Mouse (Mus musculus): ENCODE data around the gene Dda1.

Gene Dda1

GRCm38 (mm10) chr8:71495811-71496210 lies 26.8 kb downstream of the Dda1 start:
- DNase-seq (ENCODE audit: low spot score in 2 of 2) = no peak

GRCm38 (mm10) chr8:71496481-71496880 lies 27.5 kb downstream of the Dda1 start:
- DNase-seq (ENCODE audit: low spot score in 2 of 2) = no peak

DNA sequence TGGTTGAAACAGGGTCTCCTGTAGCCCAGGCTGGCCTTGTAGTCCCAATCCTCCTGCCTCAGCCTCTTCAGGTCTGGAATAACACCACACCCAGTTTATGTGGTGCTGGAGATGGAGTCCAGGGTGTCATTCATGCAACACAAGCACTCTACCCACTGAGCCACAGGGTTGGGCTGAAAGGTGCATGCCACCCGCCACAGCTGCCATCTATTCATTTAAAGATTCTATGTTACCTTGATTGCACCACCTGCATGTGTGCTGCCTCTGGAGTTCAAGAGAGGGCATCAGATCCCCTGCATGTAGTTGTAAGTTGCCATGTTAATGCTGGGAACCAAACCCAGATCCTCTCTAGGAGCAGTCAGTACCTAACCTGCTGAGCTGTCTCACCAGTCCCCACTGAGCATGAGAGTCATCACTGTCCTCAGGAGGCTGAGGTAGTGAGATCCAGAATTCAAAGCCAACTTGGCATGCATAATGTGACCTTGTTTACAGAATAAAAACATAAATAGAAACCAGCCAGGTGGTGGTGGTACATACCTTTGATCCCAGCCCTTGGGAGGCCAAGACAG lies 28.2 kb downstream of the Dda1 start:
- DNase-seq (ENCODE audit: low spot score in 2 of 2) = no peak

DNA sequence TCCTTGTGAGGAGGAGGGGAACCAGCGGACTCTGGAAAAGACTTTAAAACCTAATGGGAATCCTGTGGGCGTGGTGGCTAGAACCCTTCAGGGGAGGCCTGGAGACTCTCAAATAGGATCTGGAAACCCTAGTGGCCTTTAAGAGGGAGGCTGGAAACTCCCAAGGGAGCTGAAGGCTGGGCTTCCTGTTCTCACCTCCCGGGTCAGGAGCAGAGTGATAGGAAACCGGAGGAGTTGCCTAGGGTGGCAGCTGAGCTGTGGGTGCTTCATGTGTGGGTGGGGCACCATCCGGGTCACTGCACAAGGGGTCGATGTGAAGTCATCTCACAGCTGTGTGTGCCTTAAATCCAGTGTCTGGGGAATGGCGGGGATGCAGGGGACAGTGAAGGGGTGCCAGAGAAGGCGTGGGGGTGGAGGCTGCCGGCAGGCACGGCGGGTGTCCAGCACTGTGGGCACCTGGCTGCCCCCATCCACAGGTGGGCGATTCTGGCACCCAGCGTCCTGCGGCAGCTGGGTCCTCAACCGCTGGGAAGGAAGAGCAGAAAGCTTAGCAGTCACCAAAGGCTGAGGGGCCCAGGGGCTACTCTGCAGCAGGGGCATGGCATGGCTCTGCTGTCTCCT lies 29.0 kb downstream of the Dda1 start:
- no peak for DNase-seq (ENCODE audit: low spot score in 2 of 2)

- no peak for DNase-seq (ENCODE audit: low spot score in 2 of 2)
Measured at GRCm38 (mm10) chr8:71498816-71499690, 30.1 kb downstream of the Dda1 start.

- no peak for DNase-seq (ENCODE audit: low spot score in 2 of 2)
Measured at GRCm38 (mm10) chr8:71504349-71504748, 35.4 kb downstream of the Dda1 start.

DNA sequence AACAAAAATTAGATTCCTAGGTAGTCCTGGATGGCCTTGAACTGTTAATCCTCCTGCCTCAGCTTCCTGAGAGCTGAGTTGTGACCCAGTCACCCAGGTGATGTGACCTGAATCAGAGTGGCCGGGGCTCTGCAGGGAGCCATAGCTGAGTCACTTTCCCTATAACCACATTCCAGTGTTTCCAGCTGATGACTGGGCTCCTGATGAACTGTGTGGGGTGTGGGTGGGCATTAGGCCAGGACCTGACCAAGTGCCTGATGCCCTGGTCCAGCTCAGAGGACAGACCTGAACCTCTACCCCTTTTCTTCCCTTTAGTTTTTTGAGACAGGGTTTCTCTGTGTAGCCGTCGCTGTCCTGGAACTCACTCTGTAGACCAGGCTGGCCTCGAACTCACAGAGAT lies 36.3 kb downstream of the Dda1 start:
- no peak for DNase-seq (ENCODE audit: low spot score in 2 of 2)

DNA sequence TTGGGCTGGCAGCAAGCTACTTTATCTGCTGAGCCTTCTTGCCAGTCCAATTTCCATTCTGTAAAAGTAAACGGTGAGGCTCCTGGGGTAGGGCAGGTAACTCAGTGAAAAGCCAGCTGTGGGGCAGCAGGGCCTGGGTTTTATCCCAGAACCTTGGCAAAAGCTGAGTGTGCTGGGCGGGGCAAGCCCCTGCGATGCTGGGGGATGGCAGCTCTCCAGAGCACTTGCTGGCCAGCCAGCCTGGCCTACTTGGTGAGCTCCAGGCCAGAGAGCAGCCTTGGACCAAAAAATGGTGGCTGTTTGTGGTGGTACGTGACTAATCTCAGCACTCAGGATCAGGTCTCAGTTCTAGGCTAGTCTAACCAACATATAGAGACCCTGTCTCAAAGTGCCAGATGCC lies 37.0 kb downstream of the Dda1 start:
- DNase-seq (ENCODE audit: low spot score in 2 of 2) = no peak

- DNase-seq (ENCODE audit: low spot score in 2 of 2) = peak; percentile 59 to 69
Measured at GRCm38 (mm10) chr8:71507589-71508104, 38.6 kb downstream of the Dda1 start.

- no peak for DNase-seq (ENCODE audit: low spot score in 2 of 2)
Measured at GRCm38 (mm10) chr8:71509316-71509715, 40.3 kb downstream of the Dda1 start.

DNA sequence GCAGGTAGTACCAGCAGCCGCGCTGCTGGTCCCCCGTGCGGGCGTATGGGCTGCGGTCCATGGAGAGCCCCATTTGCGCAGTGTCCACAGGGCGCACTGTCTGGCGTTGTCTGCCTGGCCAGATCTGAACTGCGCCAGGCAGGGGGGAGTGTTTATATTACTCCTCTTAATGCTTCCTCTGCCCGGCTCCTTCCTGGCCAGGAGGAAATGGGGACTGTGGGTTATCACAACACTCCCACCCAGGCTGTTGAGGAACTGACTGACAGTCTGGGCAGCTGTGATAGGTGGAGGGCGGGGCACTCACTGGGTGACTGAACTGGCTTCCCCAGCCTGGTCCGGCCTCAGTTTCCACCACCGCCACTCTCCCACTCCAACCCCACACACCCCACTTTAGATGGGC lies 42.6 kb downstream of the Dda1 start, which contains the start of gene Plvap:
Plvap (minus strand) TSS at position 109 of the 400 bp plus-strand sequence.
- no peak for DNase-seq (ENCODE audit: low spot score in 2 of 2)

DNA sequence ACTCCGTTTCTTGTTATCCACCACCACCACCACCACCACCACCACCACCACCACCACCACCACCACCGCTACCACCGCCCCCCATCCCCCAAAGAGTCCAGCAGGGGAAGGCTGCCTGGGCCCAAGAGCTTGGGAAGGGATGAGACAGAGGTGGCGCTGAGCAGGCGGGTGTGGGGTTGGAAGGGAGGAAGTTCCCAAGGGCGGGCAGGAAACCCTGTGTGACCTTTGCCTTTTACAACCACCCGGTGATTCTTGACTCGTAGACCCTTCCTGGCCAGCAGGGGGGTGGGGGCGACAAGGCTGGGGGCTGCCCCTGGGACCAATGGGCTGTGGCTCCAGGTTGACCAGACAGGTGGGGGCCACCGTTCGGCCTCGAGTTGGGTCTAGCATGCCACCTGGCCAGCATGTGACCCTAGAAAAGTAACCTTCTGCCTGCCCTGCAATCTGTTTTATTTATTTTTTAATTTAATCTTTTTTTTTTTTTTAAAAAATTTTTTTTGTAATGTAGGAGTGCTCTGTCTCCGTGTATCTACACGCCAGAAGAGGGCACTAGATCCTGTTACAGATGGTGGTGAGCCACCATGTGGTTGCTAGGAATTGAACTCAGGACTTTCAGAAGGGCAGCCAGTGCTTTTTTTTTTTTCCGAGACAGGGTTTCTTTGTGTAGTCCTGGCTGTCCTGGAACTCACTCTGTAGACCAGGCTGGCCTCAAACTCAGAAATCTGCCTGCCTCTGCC lies 44.2 kb downstream of the Dda1 start:
- DNase-seq (ENCODE audit: low spot score in 2 of 2) = no peak

- DNase-seq (ENCODE audit: low spot score in 2 of 2) = no peak
Measured at GRCm38 (mm10) chr8:71515043-71515442, 46.0 kb downstream of the Dda1 start.

GRCm38 (mm10) chr8:71516786-71517185 lies 47.8 kb downstream of the Dda1 start:
- no peak for DNase-seq (ENCODE audit: low spot score in 2 of 2)

DNA sequence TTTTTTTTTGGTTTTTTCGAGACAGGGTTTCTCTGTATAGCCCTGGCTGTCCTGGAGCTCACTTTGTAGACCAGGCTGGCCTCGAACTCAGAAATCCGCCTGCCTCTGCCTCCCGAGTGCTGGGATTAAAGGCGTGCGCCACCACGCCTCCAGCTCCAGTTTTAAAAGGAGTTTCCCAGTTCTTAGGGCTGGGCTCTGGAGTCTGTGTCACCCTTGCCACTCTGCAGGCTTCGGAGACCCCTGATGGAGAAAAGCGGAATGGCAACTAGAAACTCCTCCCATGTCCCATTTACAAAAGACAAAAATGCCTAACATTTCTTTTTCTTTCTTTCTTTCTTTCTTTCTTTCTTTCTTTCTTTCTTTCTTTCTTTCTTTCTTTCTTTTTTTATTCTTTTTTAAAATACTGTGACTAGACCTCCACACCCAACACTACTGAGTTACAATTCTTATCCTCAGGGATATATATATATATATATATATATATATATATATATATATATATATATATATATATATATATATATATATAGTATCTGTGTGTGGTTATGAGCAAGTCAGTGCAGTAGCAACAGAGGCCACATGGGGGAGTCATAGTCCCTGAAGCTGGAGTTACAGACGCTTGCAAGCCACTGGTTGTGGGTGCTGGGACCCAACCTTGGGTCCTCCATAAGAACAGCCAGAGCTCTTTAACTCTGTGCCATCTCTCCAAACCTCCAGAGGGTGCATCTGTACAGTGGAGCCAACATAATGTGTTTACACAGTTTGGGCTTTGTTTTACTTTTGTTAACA lies 50.2 kb downstream of the Dda1 start:
- peak in 1 of 2 experiments; percentile 60 for DNase-seq (ENCODE audit: low spot score in 2 of 2)

GRCm38 (mm10) chr8:71521634-71522033 lies 52.6 kb downstream of the Dda1 start:
- peak; percentile 88 to 97 for DNase-seq (ENCODE audit: low spot score in 2 of 2)

GRCm38 (mm10) chr8:71525226-71526050 lies 56.4 kb downstream of the Dda1 start, which contains the start of gene Ccdc194:
TSS of gene Ccdc194 (minus strand) at chr8:71525711.
- no peak for DNase-seq (ENCODE audit: low spot score in 2 of 2)

All from thymus, postnatal 10 days (tissue).